Mouse (Mus musculus): ENCODE measurements around the gene Lrrc41.

Lrrc41 gene

DNA sequence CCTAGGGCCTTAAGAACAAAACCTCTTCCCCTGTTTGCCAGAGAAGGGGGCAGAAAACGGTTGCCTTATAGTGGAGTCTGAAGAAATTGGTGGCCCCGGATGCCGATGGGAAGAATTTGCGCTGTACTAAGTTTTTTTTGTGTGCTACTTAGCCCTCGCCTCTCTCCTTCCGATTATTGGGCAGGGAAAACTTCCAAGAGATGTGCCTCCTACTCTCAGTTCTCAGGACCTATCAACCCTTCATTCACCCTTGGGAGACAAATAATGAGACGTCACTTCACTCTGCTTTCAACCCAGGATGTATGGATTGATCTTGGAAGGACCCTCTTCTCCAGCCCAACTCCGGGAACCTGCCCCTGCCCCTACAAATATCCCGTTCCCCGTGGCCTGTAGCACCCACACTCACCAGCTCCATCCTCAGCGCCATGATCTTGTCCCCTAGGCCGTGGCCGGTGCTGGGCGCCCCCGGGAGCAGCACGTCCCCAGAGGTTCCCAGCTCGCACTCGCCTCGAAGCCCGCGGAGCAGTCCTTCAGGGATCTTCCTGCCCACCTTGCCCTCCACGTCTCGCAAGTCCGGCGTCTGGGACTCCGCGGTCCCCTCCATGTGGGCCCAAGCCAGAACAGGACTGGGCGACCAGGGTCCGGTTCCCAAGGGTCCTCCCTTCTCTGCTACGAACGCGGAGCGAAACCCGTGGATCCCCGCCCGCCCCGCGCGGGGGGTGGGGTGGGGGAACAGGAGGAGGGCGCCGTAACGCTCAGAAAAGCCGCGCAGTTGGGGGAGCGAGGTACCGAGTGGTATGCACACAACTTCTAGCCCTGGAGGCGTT is 69.0 kb downstream of the Lrrc41 start:
- DNase-seq (ENCODE audit: low spot score) = peak; percentile 77

All from ovary, postnatal 36 days (tissue).